Mouse (Mus musculus) intestine, embryonic 14.5 days (tissue): ENCODE data around the gene Spag16. TPM values are rescaled to one million over a fixed set of nuclear protein-coding genes. Genes with fewer than 3 reads are reported as not detected.

ENCODE experiments used
- ATAC-seq: fragments of 200-750 bp; cut with Nextera tagmentation; replicated peaks from 2 replicates; pipeline ENCODE4 v1.8.0; 2017; ENCODE audit warnings: low read depth, moderate number of reproducible peaks, moderate TSS enrichment, moderate library complexity; ENCODE audit not compliant: low FRiP score, low TSS enrichment
- DNase-seq: peaks from one replicate; pipeline ENCODE4 v3.0.0-alpha.2; 2018; ENCODE audit warnings: low spot score
- H3K27ac ChIP-seq: fragments of 300-500 bp; sonication (generic); 2 replicates; pipeline ENCODE4 v1.5.1; 2014; ENCODE audit warnings: low read depth, mild to moderate bottlenecking, control low read depth
- H3K27me3 ChIP-seq: fragments of 300-500 bp; sonication (generic); replicated peaks from 2 replicates; pipeline ENCODE4 v1.6.1; 2014; ENCODE audit warnings: low read length, control low read depth; ENCODE audit not compliant: control insufficient read depth, insufficient read depth
- H3K36me3 ChIP-seq: fragments of 300-500 bp; sonication (generic); 2 replicates; pipeline ENCODE4 v1.6.1; 2014; ENCODE audit warnings: low read length, control low read depth; ENCODE audit not compliant: control insufficient read depth, insufficient read depth
- H3K4me1 ChIP-seq: fragments of 300-500 bp; sonication (generic); replicated peaks from 2 replicates; pipeline ENCODE4 v1.6.1; 2014; ENCODE audit warnings: low read length, control low read depth, mixed read lengths; ENCODE audit not compliant: control insufficient read depth, insufficient read depth
- H3K4me2 ChIP-seq: fragments of 300-500 bp; sonication (generic); 2 replicates; pipeline ENCODE4 v1.6.1; 2014; ENCODE audit warnings: low read length
- H3K4me3 ChIP-seq: fragments of 300-500 bp; sonication (generic); 2 replicates; pipeline ENCODE4 v1.5.1; 2014; ENCODE audit warnings: low read depth, low read length, control low read depth, mixed read lengths
- H3K9ac ChIP-seq: fragments of 300-500 bp; sonication (generic); 2 replicates; pipeline ENCODE4 v1.6.1; 2014; ENCODE audit warnings: mild to moderate bottlenecking, low read length
- H3K9me3 ChIP-seq: fragments of 300-500 bp; sonication (generic); 2 replicates; pipeline ENCODE4 v1.6.1; 2016; ENCODE audit warnings: low read length, control low read depth; ENCODE audit not compliant: control insufficient read depth
- WGBS: fragments of 180-500 bp; shearing (Covaris S2); extraction: QIAGEN DNeasy Blood & Tissue Kit; methylation state at CpG from one replicate; pipeline ENCODE4 v1.1.7; 2014; 5-methylcytosine and 5-hydroxymethylcytosine counted together
- polyA plus RNA-seq: library from polyadenylated mRNA; unstranded; fragments of >200 nt; fragmentation: Nextera tagmentation; extraction: Ambion mirVana; gene quantifications from 2 replicates; pipeline ENCODE4 v1.2.1, GENCODE M21; 2014

The Spag16 gene
- polyA plus RNA-seq, 1 experiment from 2014 or later, result 0.28 TPM

GRCm38 (mm10) chr1:70479864-70480263 is 653.1 kb downstream of the Spag16 start:
- no peak for DNase-seq
- Histone ChIP-seq H3K9me3 (no peaks in the 10 kb centered on the region), H3K4me3 (no peak overlapping the region), H3K9ac (no peak overlapping the region), H3K27ac (no peak overlapping the region), H3K4me2 (no peak overlapping the region), H3K27me3 (no peaks in the 10 kb centered on the region), H3K4me1 (no peaks in the 10 kb centered on the region), H3K36me3 (no peaks in the 10 kb centered on the region)
- ATAC-seq, result no peak
- 86% methylated on average over 1 of the region's 1 CpGs for WGBS

- no peaks in the 10 kb centered on the region for H3K36me3 ChIP-seq
- ATAC-seq, result no peak
- H3K4me2 ChIP-seq, result no peak overlapping the region
- H3K4me3 ChIP-seq, result no peak overlapping the region
- H3K9ac ChIP-seq, result no peak overlapping the region
- H3K4me1 ChIP-seq, result no peaks in the 10 kb centered on the region
- no peak for DNase-seq
- H3K27me3 ChIP-seq, result no peaks in the 10 kb centered on the region
- peaks cover 6% of the 10 kb centered on the region; the same call in 1 of the 2 replicates for H3K9me3 ChIP-seq
- H3K27ac ChIP-seq, result no peak overlapping the region
Observed at GRCm38 (mm10) chr1:70518918-70519317, 692.1 kb downstream of the Spag16 start.

DNA sequence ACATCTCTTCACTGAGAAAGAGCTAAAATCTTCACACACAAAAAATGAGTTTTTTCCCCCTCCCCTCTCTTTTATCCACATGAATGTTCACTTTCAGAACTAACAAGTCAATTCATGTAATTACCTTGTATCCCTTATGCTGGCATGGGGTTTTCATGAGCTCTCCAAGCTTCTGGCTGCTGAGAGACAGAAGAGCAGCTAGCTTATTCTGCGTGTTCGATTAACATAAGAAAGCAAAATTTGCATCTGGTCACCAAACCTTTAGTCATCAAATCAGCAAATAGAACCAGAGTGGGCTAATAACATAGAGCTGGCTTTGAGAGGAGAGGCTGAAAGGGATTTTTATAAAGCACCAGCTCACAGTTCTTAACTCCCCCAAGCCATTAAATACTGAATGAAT is 700.4 kb downstream of the Spag16 start:
- Histone ChIP-seq H3K9ac (no peak overlapping the region), H3K4me2 (no peak overlapping the region), H3K27ac (no peak overlapping the region), H3K4me1 (0 out of 2 replicates have a peak, but pooled peaks cover 4% of the 10 kb centered on the region), H3K36me3 (no peaks in the 10 kb centered on the region), H3K27me3 (no peaks in the 10 kb centered on the region), H3K4me3 (no peak overlapping the region), H3K9me3 (peaks cover 6% of the 10 kb centered on the region; the same call in 1 of the 2 replicates)
- ATAC-seq (no peak), DNase-seq (no peak)
- 58% methylated on average over 2 of the region's 2 CpGs for WGBS

GRCm38 (mm10) chr1:70529771-70530170 is 703.0 kb downstream of the Spag16 start:
- no peak overlapping the region for H3K4me3 ChIP-seq
- ATAC-seq (no peak), DNase-seq (no peak)
- H3K9me3 ChIP-seq, result no peaks in the 10 kb centered on the region
- WGBS, result 47% methylated on average over 2 of the region's 2 CpGs
- H3K27ac ChIP-seq, result no peak overlapping the region
- no peaks in the 10 kb centered on the region for H3K36me3 ChIP-seq
- H3K4me2 ChIP-seq, result no peak overlapping the region
- H3K9ac ChIP-seq, result no peak overlapping the region
- H3K27me3 ChIP-seq, result no peaks in the 10 kb centered on the region
- H3K4me1 ChIP-seq, result 0 out of 2 replicates have a peak, but pooled peaks cover 4% of the 10 kb centered on the region

DNA sequence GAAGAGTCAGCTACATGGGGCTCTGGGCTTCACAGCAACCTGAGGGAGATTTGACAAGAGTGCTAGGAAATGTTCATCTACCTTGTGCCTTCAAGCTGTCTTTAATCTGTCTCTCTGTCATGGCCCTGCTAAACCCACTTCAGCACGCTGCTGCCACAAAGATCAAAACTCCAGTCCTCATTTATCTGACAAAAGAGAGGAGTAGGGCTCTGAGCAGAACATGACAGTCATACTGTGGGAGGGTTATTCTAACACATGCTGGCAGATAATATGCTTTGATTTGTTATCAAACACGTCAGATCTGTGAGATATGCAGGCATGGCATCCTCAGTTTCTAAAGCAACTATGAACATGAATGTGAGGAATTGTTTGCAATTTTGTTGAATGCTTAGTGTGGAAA is 725.1 kb downstream of the Spag16 start:
- no peak overlapping the region for H3K4me2 ChIP-seq
- no peak for DNase-seq
- H3K4me3 ChIP-seq, result no peak overlapping the region
- no peaks in the 10 kb centered on the region for H3K9me3 ChIP-seq
- no peaks in the 10 kb centered on the region for H3K4me1 ChIP-seq
- 75% methylated on average over 2 of the region's 2 CpGs for WGBS
- H3K27ac ChIP-seq, result no peak overlapping the region
- H3K36me3 ChIP-seq, result no peaks in the 10 kb centered on the region
- ATAC-seq, result no peak
- no peaks in the 10 kb centered on the region for H3K27me3 ChIP-seq
- H3K9ac ChIP-seq, result no peak overlapping the region

- H3K4me2 ChIP-seq, result no peak overlapping the region
- DNase-seq (no peak), ATAC-seq (no peak)
- no peaks in the 10 kb centered on the region for H3K27me3 ChIP-seq
- WGBS, result 87% methylated on average over 3 of the region's 3 CpGs
- H3K4me3 ChIP-seq, result no peak overlapping the region
- H3K27ac ChIP-seq, result no peak overlapping the region
- H3K9me3 ChIP-seq, result no peaks in the 10 kb centered on the region
- no peaks in the 10 kb centered on the region for H3K4me1 ChIP-seq
- no peaks in the 10 kb centered on the region for H3K36me3 ChIP-seq
- H3K9ac ChIP-seq, result no peak overlapping the region
Observed at GRCm38 (mm10) chr1:70621805-70622204, 795.0 kb downstream of the Spag16 start.

DNA sequence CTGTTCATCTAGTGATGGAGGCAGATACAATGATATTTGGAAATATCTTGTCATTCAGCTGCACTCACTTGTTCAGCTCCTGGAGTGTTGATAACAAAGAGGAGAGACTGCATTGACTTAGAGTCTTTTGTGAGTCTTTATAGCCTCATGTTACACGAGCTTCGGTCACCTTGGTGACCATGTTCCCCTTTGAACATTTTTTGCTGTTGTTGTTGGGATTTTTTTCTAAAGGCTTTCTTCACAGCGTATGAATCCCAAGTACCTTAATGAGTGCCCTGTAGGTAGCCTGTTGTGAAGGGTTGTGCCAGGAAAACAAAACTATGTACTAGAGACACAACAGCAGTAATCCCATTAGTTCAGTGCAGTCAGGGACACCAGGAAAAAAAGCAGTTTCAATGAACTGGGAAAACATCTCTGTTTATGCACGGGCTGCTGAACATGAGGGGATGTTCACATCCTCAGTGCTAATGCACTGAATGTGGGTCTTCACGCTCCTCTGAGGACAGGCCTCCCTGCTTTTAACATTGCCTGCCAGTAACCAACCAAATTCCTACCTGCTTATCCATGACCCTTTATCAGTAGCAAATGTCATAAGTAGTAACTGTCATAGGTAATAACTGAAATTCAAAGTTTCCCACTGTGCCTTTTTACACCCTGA is 798.2 kb downstream of the Spag16 start:
- DNase-seq (no peak), ATAC-seq (no peak)
- no peak overlapping the region for H3K27ac ChIP-seq
- no peak overlapping the region for H3K9ac ChIP-seq
- H3K4me3 ChIP-seq, result no peak overlapping the region
- no peak overlapping the region for H3K4me2 ChIP-seq
- 80% methylated on average over 5 of the region's 5 CpGs for WGBS
- no peaks in the 10 kb centered on the region for H3K4me1 ChIP-seq
- no peaks in the 10 kb centered on the region for H3K27me3 ChIP-seq
- no peaks in the 10 kb centered on the region for H3K36me3 ChIP-seq
- no peaks in the 10 kb centered on the region for H3K9me3 ChIP-seq

GRCm38 (mm10) chr1:70652719-70653118 is 825.9 kb downstream of the Spag16 start:
- no peak for ATAC-seq
- Histone ChIP-seq H3K4me1 (no peaks in the 10 kb centered on the region), H3K27ac (no peak overlapping the region), H3K9ac (no peak overlapping the region), H3K36me3 (no peaks in the 10 kb centered on the region), H3K27me3 (no peaks in the 10 kb centered on the region), H3K4me2 (no peak overlapping the region), H3K4me3 (no peak overlapping the region), H3K9me3 (no peaks in the 10 kb centered on the region)
- 91% methylated on average over 4 of the region's 4 CpGs for WGBS
- no peak for DNase-seq

DNA sequence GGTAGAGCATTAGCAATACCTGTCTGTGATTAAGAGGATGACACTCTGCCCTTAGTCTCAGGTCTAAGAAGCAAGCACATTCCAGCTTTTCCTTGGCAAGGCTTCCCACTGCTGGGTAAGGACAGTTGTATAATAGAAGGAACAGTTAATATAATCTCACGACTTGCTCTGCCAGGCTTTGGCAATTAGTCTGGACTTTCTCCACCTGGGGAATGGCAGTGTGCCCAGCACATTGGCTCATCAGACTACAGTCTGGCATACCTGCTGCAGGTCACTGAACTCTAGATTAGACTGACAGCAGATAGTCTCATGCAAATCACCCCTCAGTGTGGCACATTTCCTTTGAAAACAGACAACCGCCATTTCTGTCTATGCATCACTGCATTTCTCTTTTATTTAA is 865.8 kb downstream of the Spag16 start:
- 92% methylated on average over 2 of the region's 2 CpGs for WGBS
- no peak for ATAC-seq

More for the DNA sequence above, 865.8 kb downstream of the Spag16 start:
- no peak for DNase-seq
- H3K27ac ChIP-seq, result no peak overlapping the region
- no peak overlapping the region for H3K4me3 ChIP-seq
- no peak overlapping the region for H3K4me2 ChIP-seq
- no peaks in the 10 kb centered on the region for H3K9me3 ChIP-seq
- H3K27me3 ChIP-seq, result no peaks in the 10 kb centered on the region
- no peaks in the 10 kb centered on the region for H3K36me3 ChIP-seq
- no peak overlapping the region for H3K9ac ChIP-seq
- no peaks in the 10 kb centered on the region for H3K4me1 ChIP-seq
